Mouse (Mus musculus): ENCODE measurements around the gene Auh. TPM values are rescaled to one million over a fixed set of nuclear protein-coding genes. Genes with fewer than 3 reads are reported as not detected.

Gene Auh
- total and polyA plus RNA-seq, 3 experiments: 64.6 to 152 (median 135) TPM

DNA sequence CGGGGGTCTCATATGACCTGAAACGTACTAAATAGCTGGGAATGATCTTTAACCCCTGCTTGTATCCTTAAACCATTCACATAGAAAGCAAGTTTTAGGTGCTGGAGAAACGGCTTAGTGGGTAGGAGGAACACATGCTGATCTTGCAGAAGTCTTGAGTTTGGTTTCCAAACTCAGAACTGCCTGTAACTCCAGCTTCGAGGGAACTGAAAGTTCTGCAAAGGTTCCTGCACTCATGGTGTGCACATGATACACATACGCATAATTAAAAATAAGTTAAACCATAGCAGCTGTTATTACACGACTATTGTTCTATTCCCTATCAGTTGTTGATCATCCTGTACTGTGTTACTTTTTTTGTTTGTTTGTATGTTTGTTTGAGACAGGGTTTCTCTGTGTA lies 32.9 kb upstream of the Auh start:
- Histone ChIP-seq H3K36me3 (ENCODE audit: control insufficient read depth, insufficient read depth, low read length) (no peaks in the 10 kb centered on the region), H3K4me1 (ENCODE audit: control insufficient read depth, insufficient read depth, low read length) (no peaks in the 10 kb centered on the region), H3K27me3 (ENCODE audit: control insufficient read depth, insufficient read depth, low read length) (no peaks in the 10 kb centered on the region), H3K27ac (no peak overlapping the region), H3K4me3 (no peak overlapping the region), H3K9ac (ENCODE audit: low read depth, low read length) (no peak overlapping the region), H3K79me2 (replicated peaks; ENCODE audit: control insufficient read depth, insufficient read depth, low read length) (no peaks in the 10 kb centered on the region)
- TF ChIP-seq EP300 (IDR thresholded peaks at IDR 0.05; ENCODE audit: insufficient read depth, low read depth, low read length) (no peak), POLR2A (IDR thresholded peaks at IDR 0.05; ENCODE audit: insufficient read depth, low read depth, low read length) (no peak), CTCF (IDR thresholded peaks at IDR 0.05) (no peak)
- intact Hi-C loops (cut with DNase I): no loop called here
- no peak for DNase-seq
- WGBS: 77% methylated on average over 6 of the region's 6 CpGs

- no peaks in the 10 kb centered on the region for H3K4me1 ChIP-seq (ENCODE audit: control insufficient read depth, insufficient read depth, low read length)
- intact Hi-C loops (cut with DNase I): no loop called here
- no peaks in the 10 kb centered on the region for H3K79me2 ChIP-seq (replicated peaks; ENCODE audit: control insufficient read depth, insufficient read depth, low read length)
- no peak for DNase-seq
- H3K27ac ChIP-seq: no peak overlapping the region
- no peak for TF ChIP-seq EP300 (IDR thresholded peaks at IDR 0.05; ENCODE audit: insufficient read depth, low read depth, low read length)
- no peak for TF ChIP-seq CTCF (IDR thresholded peaks at IDR 0.05)
- no peak for TF ChIP-seq POLR2A (IDR thresholded peaks at IDR 0.05; ENCODE audit: insufficient read depth, low read depth, low read length)
- 87% methylated on average over 6 of the region's 6 CpGs for WGBS
- no peak overlapping the region for H3K9ac ChIP-seq (ENCODE audit: low read depth, low read length)
- no peak overlapping the region for H3K4me3 ChIP-seq
- no peaks in the 10 kb centered on the region for H3K27me3 ChIP-seq (ENCODE audit: control insufficient read depth, insufficient read depth, low read length)
- no peaks in the 10 kb centered on the region for H3K36me3 ChIP-seq (ENCODE audit: control insufficient read depth, insufficient read depth, low read length)
Measured at GRCm38 (mm10) chr13:52953779-52954553, 24.5 kb upstream of the Auh start.

GRCm38 (mm10) chr13:52949211-52949610 lies 19.7 kb upstream of the Auh start:
- intact Hi-C loops (cut with DNase I): no loop called here
- Histone ChIP-seq H3K79me2 (replicated peaks; ENCODE audit: control insufficient read depth, insufficient read depth, low read length) (no peaks in the 10 kb centered on the region), H3K4me3 (no peak overlapping the region), H3K27me3 (ENCODE audit: control insufficient read depth, insufficient read depth, low read length) (no peaks in the 10 kb centered on the region), H3K27ac (no peak overlapping the region), H3K4me1 (ENCODE audit: control insufficient read depth, insufficient read depth, low read length) (no peaks in the 10 kb centered on the region), H3K36me3 (ENCODE audit: control insufficient read depth, insufficient read depth, low read length) (no peaks in the 10 kb centered on the region), H3K9ac (ENCODE audit: low read depth, low read length) (no peak overlapping the region)
- TF ChIP-seq EP300 (IDR thresholded peaks at IDR 0.05; ENCODE audit: insufficient read depth, low read depth, low read length) (no peak), CTCF (IDR thresholded peaks at IDR 0.05) (no peak), POLR2A (IDR thresholded peaks at IDR 0.05; ENCODE audit: insufficient read depth, low read depth, low read length) (no peak)
- no peak for DNase-seq
- 80% methylated on average over 3 of the region's 3 CpGs for WGBS

GRCm38 (mm10) chr13:52947545-52947944 lies 18.1 kb upstream of the Auh start:
- H3K4me1 ChIP-seq (ENCODE audit: control insufficient read depth, insufficient read depth, low read length): no peaks in the 10 kb centered on the region
- no peaks in the 10 kb centered on the region for H3K27me3 ChIP-seq (ENCODE audit: control insufficient read depth, insufficient read depth, low read length)
- DNase-seq: no peak
- H3K79me2 ChIP-seq (replicated peaks; ENCODE audit: control insufficient read depth, insufficient read depth, low read length): no peaks in the 10 kb centered on the region
- intact Hi-C loops (cut with DNase I): no loop called here
- WGBS: 82% methylated on average over 4 of the region's 4 CpGs
- H3K9ac ChIP-seq (ENCODE audit: low read depth, low read length): no peak overlapping the region
- H3K27ac ChIP-seq: no peak overlapping the region
- H3K4me3 ChIP-seq: no peak overlapping the region
- no peaks in the 10 kb centered on the region for H3K36me3 ChIP-seq (ENCODE audit: control insufficient read depth, insufficient read depth, low read length)
- no peak for TF ChIP-seq EP300 (IDR thresholded peaks at IDR 0.05; ENCODE audit: insufficient read depth, low read depth, low read length)
- no peak for TF ChIP-seq POLR2A (IDR thresholded peaks at IDR 0.05; ENCODE audit: insufficient read depth, low read depth, low read length)
- TF ChIP-seq CTCF (IDR thresholded peaks at IDR 0.05): no peak

DNA sequence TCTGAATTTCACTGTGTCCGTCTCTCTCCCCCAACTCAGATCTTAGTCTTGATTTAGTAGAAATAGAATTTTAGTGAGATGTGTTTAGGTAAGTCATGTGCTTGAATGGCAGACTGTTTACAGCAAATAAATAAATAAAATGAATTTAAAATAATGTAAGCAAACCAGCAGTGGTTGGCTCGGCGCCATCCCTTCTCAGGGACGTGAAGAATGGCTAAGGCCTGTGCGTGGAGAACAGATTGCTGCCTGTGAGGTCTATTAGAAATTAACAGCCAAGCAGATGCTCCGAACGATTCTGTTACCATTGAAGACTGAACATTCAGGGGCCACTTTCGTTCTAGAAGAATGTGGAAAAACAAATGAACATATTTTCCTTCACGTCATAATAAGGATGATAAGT lies 16.3 kb upstream of the Auh start:
- Histone ChIP-seq H3K4me1 (ENCODE audit: control insufficient read depth, insufficient read depth, low read length) (no peaks in the 10 kb centered on the region), H3K79me2 (replicated peaks; ENCODE audit: control insufficient read depth, insufficient read depth, low read length) (no peaks in the 10 kb centered on the region), H3K4me3 (no peak overlapping the region), H3K27me3 (ENCODE audit: control insufficient read depth, insufficient read depth, low read length) (no peaks in the 10 kb centered on the region), H3K36me3 (ENCODE audit: control insufficient read depth, insufficient read depth, low read length) (no peaks in the 10 kb centered on the region), H3K27ac (no peak overlapping the region), H3K9ac (ENCODE audit: low read depth, low read length) (no peak overlapping the region)
- WGBS: 87% methylated on average over 9 of the region's 9 CpGs
- intact Hi-C loops (cut with DNase I): no loop called here
- DNase-seq: no peak
- TF ChIP-seq CTCF (IDR thresholded peaks at IDR 0.05) (no peak), EP300 (IDR thresholded peaks at IDR 0.05; ENCODE audit: insufficient read depth, low read depth, low read length) (no peak), POLR2A (IDR thresholded peaks at IDR 0.05; ENCODE audit: insufficient read depth, low read depth, low read length) (no peak)

DNA sequence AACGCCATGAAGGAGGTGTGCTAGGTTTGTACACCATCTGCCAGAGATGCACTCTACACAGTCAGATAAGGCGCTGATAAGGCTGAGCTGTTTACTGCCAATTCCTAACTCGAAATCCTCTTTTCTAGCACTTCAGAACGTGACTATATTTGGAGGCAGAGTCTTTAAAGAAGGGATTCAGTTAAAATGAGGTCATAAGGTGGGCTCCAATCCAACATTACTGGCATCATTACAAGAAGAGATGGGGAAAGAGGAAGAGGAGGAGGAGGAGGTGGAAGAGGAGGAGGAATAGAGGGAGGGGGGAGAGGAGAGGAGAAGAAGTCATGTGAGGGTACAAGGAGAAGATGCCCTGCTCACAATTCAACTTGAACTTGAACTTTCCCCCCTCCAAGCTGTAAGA lies 14.6 kb upstream of the Auh start:
- no peaks in the 10 kb centered on the region for H3K36me3 ChIP-seq (ENCODE audit: control insufficient read depth, insufficient read depth, low read length)
- no peak for TF ChIP-seq CTCF (IDR thresholded peaks at IDR 0.05)
- no peak for TF ChIP-seq POLR2A (IDR thresholded peaks at IDR 0.05; ENCODE audit: insufficient read depth, low read depth, low read length)
- TF ChIP-seq EP300 (IDR thresholded peaks at IDR 0.05; ENCODE audit: insufficient read depth, low read depth, low read length): no peak
- no peaks in the 10 kb centered on the region for H3K79me2 ChIP-seq (replicated peaks; ENCODE audit: control insufficient read depth, insufficient read depth, low read length)
- H3K4me3 ChIP-seq: no peak overlapping the region
- 38% methylated on average over 4 of the region's 4 CpGs for WGBS
- H3K4me1 ChIP-seq (ENCODE audit: control insufficient read depth, insufficient read depth, low read length): no peaks in the 10 kb centered on the region
- intact Hi-C loops (cut with DNase I): no loop called here
- H3K9ac ChIP-seq (ENCODE audit: low read depth, low read length): no peak overlapping the region
- H3K27me3 ChIP-seq (ENCODE audit: control insufficient read depth, insufficient read depth, low read length): no peaks in the 10 kb centered on the region
- no peak for DNase-seq
- no peak overlapping the region for H3K27ac ChIP-seq
